Mouse (Mus musculus): ENCODE results near the gene Gm9513. TPM values are rescaled to one million over a fixed set of nuclear protein-coding genes. Genes with fewer than 3 reads are reported as not detected.

Gm9513 gene
- polyA plus RNA-seq (2016; fragmentation: Nextera tagmentation; extraction: Ambion mirVana), result not detected in 2 replicates

DNA sequence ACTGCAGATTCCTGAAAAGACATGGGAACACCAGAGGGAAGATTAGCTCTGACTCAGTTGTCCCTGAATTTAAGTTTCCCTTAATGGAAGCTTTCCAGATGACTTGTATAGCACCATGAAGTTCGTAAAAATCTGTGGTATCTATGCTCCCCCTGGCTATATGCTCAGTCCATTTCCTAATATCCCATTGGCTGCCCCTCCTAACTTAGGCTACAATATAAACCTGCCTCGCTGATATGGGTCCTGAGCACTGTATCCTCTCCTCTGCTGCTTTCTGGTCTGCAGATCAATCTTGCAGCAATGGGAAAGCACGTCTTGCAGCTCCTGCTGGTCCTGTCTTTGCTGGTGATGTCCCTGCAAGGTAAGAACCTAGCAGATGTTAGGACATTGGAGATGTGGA is at the start of gene Gm9513:
TSS of gene Gm9513 (plus strand) at position 301 of the 400 bp plus-strand sequence.
- WGBS, result 72% methylated on average over 3 of the region's 3 CpGs
- H3K27me3 ChIP-seq (ENCODE audit: poor library complexity, severe bottlenecking), result no peaks in the 10 kb centered on the region

DNA sequence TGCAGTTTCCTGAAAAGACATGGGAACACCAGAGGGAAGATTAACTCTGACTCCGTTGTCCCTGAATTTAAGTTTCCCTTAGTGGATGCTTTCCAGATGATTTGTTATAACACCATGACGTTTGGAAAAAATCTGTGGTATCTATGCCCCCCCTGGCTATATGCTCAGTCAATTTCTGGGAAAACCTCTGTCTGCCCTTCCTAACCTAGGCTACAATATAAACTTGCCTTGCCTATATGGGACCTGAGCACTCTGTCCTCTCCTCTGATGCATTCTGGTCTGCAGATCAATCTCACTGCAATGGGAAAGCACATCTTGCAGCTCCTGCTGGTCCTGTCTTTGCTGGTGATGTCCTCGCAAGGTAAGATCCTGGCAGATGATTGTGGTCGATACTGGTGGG is 43.9 kb upstream of the Gm9513 start, which contains the start of gene Gm7257:
TSS of gene Gm7257 (plus strand) at position 301 of the 400 bp plus-strand sequence.
- Histone ChIP-seq H3K36me3 (replicated peaks) (no peaks in the 10 kb centered on the region), H3K27ac (no peak within 1 kb of the TSS), H3K27me3 (ENCODE audit: poor library complexity, severe bottlenecking) (no peaks in the 10 kb centered on the region), H3K9me3 (peaks cover 42% of the 10 kb centered on the region; the same call in 1 of the 2 replicates), H3K4me1 (no peaks in the 10 kb centered on the region), H3K4me3 (no peak within 1 kb of the TSS)
- no peak for DNase-seq (ENCODE audit: extremely low spot score, low spot score)
- 81% methylated on average over 4 of the region's 4 CpGs for WGBS

More for the DNA sequence above, at the start of gene Gm9513:
- no peak within 1 kb of the TSS for H3K27ac ChIP-seq
- H3K4me3 ChIP-seq, result no peak within 1 kb of the TSS
- no peaks in the 10 kb centered on the region for H3K36me3 ChIP-seq (replicated peaks)
- DNase-seq (ENCODE audit: extremely low spot score, low spot score), result no peak
- H3K4me1 ChIP-seq, result no peaks in the 10 kb centered on the region
- peaks cover 39% of the 10 kb centered on the region for H3K9me3 ChIP-seq

- Histone ChIP-seq H3K27ac (no peak overlapping the region), H3K4me1 (no peaks in the 10 kb centered on the region), H3K27me3 (ENCODE audit: poor library complexity, severe bottlenecking) (no peaks in the 10 kb centered on the region), H3K9me3 (peaks cover 41% of the 10 kb centered on the region), H3K36me3 (replicated peaks) (no peaks in the 10 kb centered on the region), H3K4me3 (no peak overlapping the region)
- no peak for DNase-seq (ENCODE audit: extremely low spot score, low spot score)
- WGBS, result 40% methylated on average over 2 of the region's 2 CpGs
Measured at GRCm38 (mm10) chr9:36435051-36435764, 40.2 kb upstream of the Gm9513 start.

DNA sequence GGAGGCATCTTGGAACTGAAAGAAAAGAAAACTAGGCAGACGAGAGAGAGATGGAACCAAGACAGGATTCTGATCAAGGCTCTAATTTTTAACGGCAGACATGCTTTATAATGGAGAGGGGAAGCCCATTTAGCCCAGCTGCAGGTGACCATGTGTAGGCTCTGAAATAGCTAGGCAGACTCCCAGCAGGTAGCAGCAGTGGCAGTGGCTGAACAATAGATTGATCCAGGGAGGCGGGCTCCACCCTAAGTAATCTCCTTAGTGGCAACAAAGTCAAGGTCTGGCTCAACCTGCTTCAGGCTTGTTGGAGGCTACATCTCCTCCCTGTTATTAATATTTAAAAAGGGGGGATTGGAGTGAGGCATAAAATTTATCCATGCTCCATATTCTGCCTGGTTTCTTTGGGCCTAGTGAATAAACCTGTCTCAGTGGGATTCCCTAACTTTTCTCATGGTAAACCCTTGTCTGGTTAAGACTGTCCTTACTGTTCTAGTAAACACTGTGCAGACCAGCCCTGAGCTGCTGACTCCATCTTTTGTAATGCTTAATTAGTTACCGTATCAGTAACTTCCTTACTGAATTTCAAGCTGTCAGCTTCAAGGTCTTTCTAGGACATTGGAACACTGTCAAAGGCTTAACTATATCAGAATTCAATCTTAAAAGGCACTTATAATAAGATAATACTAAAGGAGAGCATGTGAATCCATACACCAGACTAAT is 19.2 kb downstream of the Gm9513 start:
- DNase-seq (ENCODE audit: extremely low spot score, low spot score), result no peak
- no peak overlapping the region for H3K27ac ChIP-seq
- 84% methylated on average over 4 of the region's 4 CpGs for WGBS
- peaks cover 33% of the 10 kb centered on the region; the same call in 1 of the 2 replicates for H3K9me3 ChIP-seq
- H3K4me1 ChIP-seq, result no peaks in the 10 kb centered on the region
- H3K36me3 ChIP-seq (replicated peaks), result no peaks in the 10 kb centered on the region
- H3K4me3 ChIP-seq, result no peak overlapping the region
- no peaks in the 10 kb centered on the region for H3K27me3 ChIP-seq (ENCODE audit: poor library complexity, severe bottlenecking)

DNA sequence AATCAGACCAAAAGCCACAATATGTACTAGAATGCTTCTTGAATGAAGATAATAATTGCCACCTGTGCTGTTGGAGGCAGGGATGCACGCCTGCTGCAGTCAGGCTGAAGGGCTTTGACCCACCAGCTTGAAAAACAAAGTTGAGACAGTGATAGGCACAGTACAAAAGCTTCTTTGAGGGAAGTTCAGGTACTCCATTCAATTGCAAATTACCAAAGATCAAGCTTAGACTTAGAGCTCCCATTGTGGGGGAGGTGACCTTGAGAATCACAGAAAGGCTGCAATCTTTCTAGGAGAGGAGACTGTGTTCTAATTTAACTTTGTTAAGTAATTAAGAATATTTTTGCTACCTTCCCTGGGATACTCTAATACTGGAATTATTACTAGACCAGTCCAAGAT is 20.4 kb downstream of the Gm9513 start:
- H3K4me3 ChIP-seq, result no peak overlapping the region
- 61% methylated on average over 1 of the region's 1 CpGs for WGBS
- peaks cover 36% of the 10 kb centered on the region; the same call in 1 of the 2 replicates for H3K9me3 ChIP-seq
- H3K4me1 ChIP-seq, result no peaks in the 10 kb centered on the region
- DNase-seq (ENCODE audit: extremely low spot score, low spot score), result no peak
- H3K27me3 ChIP-seq (ENCODE audit: poor library complexity, severe bottlenecking), result no peaks in the 10 kb centered on the region
- no peak overlapping the region for H3K27ac ChIP-seq
- no peaks in the 10 kb centered on the region for H3K36me3 ChIP-seq (replicated peaks)

DNA sequence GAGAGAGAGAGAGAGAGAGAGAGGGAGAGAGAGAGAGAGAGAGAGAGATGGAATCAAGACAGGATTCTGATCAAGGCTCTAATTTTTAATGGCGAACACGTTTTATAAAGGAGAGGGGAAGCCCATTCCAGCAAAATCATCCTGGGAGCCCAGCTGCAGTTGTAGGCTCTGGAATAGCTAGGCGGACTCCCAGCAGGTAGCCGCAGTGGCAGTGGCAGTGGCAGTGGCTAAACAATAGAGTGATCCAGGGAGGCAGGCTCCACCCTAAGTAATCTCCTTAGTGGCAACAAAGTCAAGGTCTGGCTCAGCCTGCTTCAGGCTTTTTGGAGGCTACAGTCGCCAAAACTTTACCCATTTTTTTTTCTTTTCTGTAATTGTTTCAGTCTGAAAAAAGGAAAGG is 28.8 kb downstream of the Gm9513 start:
- Histone ChIP-seq H3K4me3 (no peak overlapping the region), H3K27ac (no peak overlapping the region), H3K9me3 (peaks cover 68% of the 10 kb centered on the region), H3K27me3 (ENCODE audit: poor library complexity, severe bottlenecking) (no peaks in the 10 kb centered on the region), H3K36me3 (replicated peaks) (no peaks in the 10 kb centered on the region), H3K4me1 (no peaks in the 10 kb centered on the region)
- no peak for DNase-seq (ENCODE audit: extremely low spot score, low spot score)
- WGBS, result 75% methylated on average over 5 of the region's 5 CpGs

Other genes with a start within 250 kb of the Gm9513 start
- not detected in 2 replicates for gene Gm7257, start 43.8 kb upstream of the Gm9513 start, polyA plus RNA-seq (2016; fragmentation: Nextera tagmentation; extraction: Ambion mirVana)
- gene Gm5615, start 66.3 kb downstream of the Gm9513 start, polyA plus RNA-seq (2016; fragmentation: Nextera tagmentation; extraction: Ambion mirVana), result not detected in 2 replicates
- not detected in 2 replicates for gene Gm17689, start 107.0 kb downstream of the Gm9513 start, polyA plus RNA-seq (2016; fragmentation: Nextera tagmentation; extraction: Ambion mirVana)
- gene A630095E13Rik, start 167.7 kb downstream of the Gm9513 start, polyA plus RNA-seq (2016; fragmentation: Nextera tagmentation; extraction: Ambion mirVana), result not detected in 2 replicates
- gene Acrv1, start 217.6 kb downstream of the Gm9513 start, polyA plus RNA-seq (2016; fragmentation: Nextera tagmentation; extraction: Ambion mirVana), result not detected in 2 replicates

All from forebrain, embryonic 10.5 days (tissue).